17 mouse cellular contexts compared by ENCODE assay signal in the genomic region with DNA sequence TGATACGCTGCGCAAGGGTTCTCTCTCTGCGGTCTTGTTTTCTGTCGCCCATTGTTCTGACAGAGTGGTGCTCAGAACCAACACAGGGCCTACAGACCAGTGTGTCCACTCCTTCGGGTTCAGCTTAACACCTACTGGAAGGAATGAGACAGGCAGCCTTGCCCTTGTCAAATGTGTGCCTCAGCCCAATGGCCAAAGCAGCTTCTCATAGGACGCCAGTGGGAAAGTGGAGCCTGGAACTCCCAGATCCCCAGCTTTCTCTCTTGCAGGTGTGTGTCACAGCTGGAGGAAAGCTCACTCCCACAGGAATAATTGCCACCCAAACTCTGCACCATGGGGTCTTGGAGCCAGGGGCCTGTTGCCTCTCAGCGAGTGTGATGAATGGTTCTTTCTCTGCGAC. TPM values are rescaled to one million over a fixed set of nuclear protein-coding genes. Genes with fewer than 3 reads are reported as not detected.
DNase-seq lines count a peak whose midpoint lies in the region; ATAC-seq and TF ChIP-seq lines count a peak whose summit lies in the region.
"Had no signal": no experiment of that assay in that cellular context is flagged by ENCODE, and none has a peak within 500 bp of the region (broad histone marks: within the 10 kb centered on the region; RNA-seq: fewer than 3 reads in every experiment).

No protein-coding gene starts in this region.

- no peak overlapping the region for H3K4me3 ChIP-seq in lung, embryonic 14.5 days (ENCODE audit: low read depth, low read length)
- no peak overlapping the region for H3K4me3 ChIP-seq in midbrain, embryonic 12.5 days
- H3K4me3 ChIP-seq in midbrain, embryonic 14.5 days (replicated peaks; ENCODE audit: low read depth, low read length) = no peak overlapping the region
- H3K4me3 ChIP-seq in ES-E14 (ENCODE audit: insufficient read depth in 1 of 2, low read depth in 1 of 2, low read length in 2 of 2, poor library complexity in 1 of 2, severe bottlenecking in 1 of 2) = no peak overlapping the region

- 0 out of 2 replicates have a peak, but pooled peaks cover 6% of the 10 kb centered on the region for H3K4me1 ChIP-seq in lung, embryonic 14.5 days (ENCODE audit: insufficient read depth)
- peaks cover 19% of the 10 kb centered on the region for H3K4me1 ChIP-seq in midbrain, embryonic 12.5 days
- H3K4me1 ChIP-seq in midbrain, embryonic 14.5 days (ENCODE audit: control insufficient read depth, insufficient read depth, low read length) = peaks cover 15% of the 10 kb centered on the region
- peaks cover 10 to 30% of the 10 kb centered on the region in 2 experiments for H3K4me1 ChIP-seq in ES-E14 (ENCODE audit: control insufficient read depth in 2 of 2, insufficient read depth in 2 of 2, low read length in 2 of 2, poor library complexity in 1 of 2)

- DNase-seq in lung, embryonic 14.5 days = no peak
- DNase-seq in lung, postnatal 14 days = no peak
- no peak for DNase-seq in midbrain, embryonic 14.5 days
- no peak for DNase-seq in ES-E14 (ENCODE audit: low read depth, low spot score)
- DNase-seq in ovary, postnatal 36 days (ENCODE audit: low spot score) = no peak
- no peak for DNase-seq in cerebellum, adult 11 months
- DNase-seq: adrenal gland, postnatal 10 days; cerebellum, adult 18-20 months; cerebellum, postnatal 10 days; forebrain, postnatal 0 days; gastrocnemius, postnatal 14 days; heart, postnatal 36 days had no signal

- no peak overlapping the region for H3K4me2 ChIP-seq in lung, embryonic 14.5 days
- H3K4me2 ChIP-seq in midbrain, embryonic 12.5 days (replicated peaks) = peak overlapping the region; percentile 53
- no peak overlapping the region for H3K4me2 ChIP-seq in midbrain, embryonic 14.5 days (ENCODE audit: low read length)

- in situ Hi-C loops in ES-E14 (cut with MboI; ENCODE audit: low sequenced_read_pairs in 2 of 2, unreplicated experiment in 2 of 2) = no loop called here

- no peak overlapping the region for H3K27ac ChIP-seq in lung, embryonic 14.5 days (ENCODE audit: low read depth)
- H3K27ac ChIP-seq in midbrain, embryonic 12.5 days (replicated peaks) = no peak overlapping the region
- H3K27ac ChIP-seq in midbrain, embryonic 14.5 days (replicated peaks; ENCODE audit: low read depth, low read length) = no peak overlapping the region
- peak overlapping the region; percentile 78 for H3K27ac ChIP-seq in ES-E14 (ENCODE audit: insufficient read depth, low read depth, low read length, poor library complexity, severe bottlenecking)
- H3K27ac ChIP-seq: embryonic facial prominence, embryonic 10.5 days; forebrain, embryonic 13.5 days; heart, embryonic 13.5 days; hindbrain, embryonic 12.5 days had no signal

- H3K36me3 ChIP-seq in lung, embryonic 14.5 days (ENCODE audit: insufficient read depth) = no peaks in the 10 kb centered on the region
- no peaks in the 10 kb centered on the region for H3K36me3 ChIP-seq in midbrain, embryonic 12.5 days
- no peaks in the 10 kb centered on the region for H3K36me3 ChIP-seq in midbrain, embryonic 14.5 days (ENCODE audit: control insufficient read depth, insufficient read depth, low read length)
- H3K36me3 ChIP-seq in ES-E14 (ENCODE audit: control insufficient read depth, insufficient read depth, low read length, poor library complexity, severe bottlenecking) = peaks cover 1% of the 10 kb centered on the region; the same call in 1 of the 2 replicates
- H3K36me3 ChIP-seq: embryonic facial prominence, embryonic 10.5 days; heart, embryonic 13.5 days; hindbrain, embryonic 12.5 days had no signal

- peak; percentile 24; the same call in 1 of the 2 replicates for TF ChIP-seq CTCF in lung, embryonic 14.5 days (IDR thresholded peaks at IDR 0.05; ENCODE audit: low read depth)

- no peak for ATAC-seq in lung, embryonic 14.5 days (ENCODE audit: insufficient read depth)
- ATAC-seq in midbrain, embryonic 12.5 days (ENCODE audit: low FRiP score, low read depth) = no peak
- no peak for ATAC-seq in midbrain, embryonic 14.5 days (ENCODE audit: low FRiP score, low TSS enrichment)

- H3K27me3 ChIP-seq in lung, embryonic 14.5 days (ENCODE audit: insufficient read depth, low read length) = peaks cover 15% of the 10 kb centered on the region
- H3K27me3 ChIP-seq in midbrain, embryonic 12.5 days = peaks cover 88% of the 10 kb centered on the region
- peaks cover 32% of the 10 kb centered on the region for H3K27me3 ChIP-seq in midbrain, embryonic 14.5 days (ENCODE audit: control insufficient read depth, insufficient read depth, low read length)

- H3K9ac ChIP-seq in lung, embryonic 14.5 days = no peak overlapping the region
- no peak overlapping the region for H3K9ac ChIP-seq in midbrain, embryonic 12.5 days (replicated peaks)
- no peak overlapping the region for H3K9ac ChIP-seq in midbrain, embryonic 14.5 days (replicated peaks; ENCODE audit: low read length)
- H3K9ac ChIP-seq in ES-E14 (ENCODE audit: insufficient read depth, low read depth, low read length, poor library complexity, severe bottlenecking) = no peak overlapping the region
- H3K9ac ChIP-seq: forebrain, postnatal 0 days; heart, embryonic 13.5 days; hindbrain, embryonic 12.5 days had no signal

- WGBS in lung, embryonic 14.5 days = 58% methylated on average over 8 of the region's 8 CpGs
- WGBS in midbrain, embryonic 12.5 days = 63% methylated on average over 8 of the region's 8 CpGs
- WGBS in midbrain, embryonic 14.5 days = 64% methylated on average over 8 of the region's 8 CpGs

- no peaks in the 10 kb centered on the region for H3K9me3 ChIP-seq in lung, embryonic 14.5 days (ENCODE audit: low read depth, low read length)
- no peaks in the 10 kb centered on the region for H3K9me3 ChIP-seq in midbrain, embryonic 12.5 days
- no peaks in the 10 kb centered on the region for H3K9me3 ChIP-seq in midbrain, embryonic 14.5 days (ENCODE audit: control insufficient read depth, low read length)
- no peaks in the 10 kb centered on the region for H3K9me3 ChIP-seq in ES-E14 (ENCODE audit: control insufficient read depth, insufficient read depth, low read depth, low read length)
- H3K9me3 ChIP-seq: embryonic facial prominence, embryonic 10.5 days; forebrain, embryonic 13.5 days; heart, embryonic 13.5 days; hindbrain, embryonic 12.5 days had no signal

TF ChIP-seq in ES-E14, 5 proteins besides CTCF, POLR2A, EP300 and RAD21:
- TF ChIP-seq CHD2 (IDR thresholded peaks at IDR 0.05; ENCODE audit: low read depth, low read length) (no peak), ZNF384 (IDR thresholded peaks at IDR 0.05; ENCODE audit: low read depth, low read length) (no peak), HCFC1 (IDR thresholded peaks at IDR 0.05; ENCODE audit: borderline replicate concordance, insufficient read depth, low read length) (no peak), MAFK (IDR thresholded peaks at IDR 0.05; ENCODE audit: insufficient read depth, low read depth, low read length) (no peak), ZC3H11A (IDR thresholded peaks at IDR 0.05; ENCODE audit: borderline replicate concordance, low read depth, low read length) (no peak)

RNA-seq across cellular contexts. Expression of gene Tmem154, which starts 1.3 kb away (rescaled TPM):
- polyA plus RNA-seq in lung, embryonic 14.5 days (2014; fragmentation: Nextera tagmentation; extraction: Ambion mirVana) = 1.4 and 2.1 TPM in 2 replicates
- polyA plus RNA-seq in midbrain, embryonic 12.5 days (2016; fragmentation: Nextera tagmentation; extraction: Ambion mirVana) = 0.26 and 0.40 TPM in 2 replicates
- 1.0 and 1.1 TPM in 2 replicates for polyA plus RNA-seq in midbrain, embryonic 14.5 days (2014; fragmentation: Nextera tagmentation; extraction: Ambion mirVana)
- total RNA-seq in ES-E14 (2012; rRNA removed) = 0.31 and 0.53 TPM in 2 replicates
